Mouse (Mus musculus) liver, embryonic 15.5 days (tissue): Measurements from ENCODE around the gene Tmem184b. TPM values are rescaled to one million over a fixed set of nuclear protein-coding genes. Genes with fewer than 3 reads are reported as not detected.

Experiments
- ATAC-seq: fragments of 200-750 bp; cut with Nextera tagmentation; 2 replicates; pipeline ENCODE4 v1.8.0; 2017; ENCODE audit warnings: moderate number of reproducible peaks, mild to moderate bottlenecking, moderate library complexity; ENCODE audit not compliant: insufficient read depth
- H3K27ac ChIP-seq: fragments of 300-500 bp; sonication (generic); replicated peaks from 2 replicates; pipeline ENCODE4 v1.5.1; 2015; ENCODE audit warnings: mild to moderate bottlenecking, inconsistent platforms
- H3K27me3 ChIP-seq: fragments of 300-500 bp; sonication (generic); 2 replicates; pipeline ENCODE4 v1.6.1; 2015; ENCODE audit warnings: mild to moderate bottlenecking, inconsistent platforms
- H3K36me3 ChIP-seq: fragments of 300-500 bp; sonication (generic); replicated peaks from 2 replicates; pipeline ENCODE4 v1.6.1; 2015; ENCODE audit warnings: moderate library complexity, mild to moderate bottlenecking, inconsistent platforms
- H3K4me1 ChIP-seq: fragments of 300-500 bp; sonication (generic); replicated peaks from 2 replicates; pipeline ENCODE4 v1.6.1; 2015; ENCODE audit warnings: inconsistent platforms
- H3K4me2 ChIP-seq: fragments of 300-500 bp; sonication (generic); 2 replicates; pipeline ENCODE4 v1.6.1; 2015; ENCODE audit warnings: moderate library complexity, mild to moderate bottlenecking, inconsistent platforms
- H3K4me3 ChIP-seq: fragments of 300-500 bp; sonication (generic); replicated peaks from 2 replicates; pipeline ENCODE4 v1.5.1; 2015; ENCODE audit warnings: mild to moderate bottlenecking, inconsistent platforms
- H3K9ac ChIP-seq: fragments of 300-500 bp; sonication (generic); 2 replicates; pipeline ENCODE4 v1.6.1; 2015; ENCODE audit warnings: moderate library complexity, mild to moderate bottlenecking, inconsistent platforms
- H3K9me3 ChIP-seq: fragments of 300-500 bp; sonication (generic); replicated peaks from 2 replicates; pipeline ENCODE4 v1.6.1; 2016; ENCODE audit warnings: inconsistent platforms
- WGBS: fragments of 180-500 bp; shearing (Covaris S2); methylation state at CpG from one replicate; pipeline ENCODE4 v1.1.7; 2015; ENCODE audit warnings: mixed read lengths; ENCODE audit not compliant: insufficient replicate concordance; 5-methylcytosine and 5-hydroxymethylcytosine counted together
- polyA plus RNA-seq: library from polyadenylated mRNA; unstranded; fragments of >200 nt; fragmentation: Nextera tagmentation; extraction: Ambion mirVana; gene quantifications from 2 replicates; pipeline ENCODE4 v1.2.1, GENCODE M21; 2015

The Tmem184b gene
- polyA plus RNA-seq = 11.6 and 11.7 TPM in 2 replicates

DNA sequence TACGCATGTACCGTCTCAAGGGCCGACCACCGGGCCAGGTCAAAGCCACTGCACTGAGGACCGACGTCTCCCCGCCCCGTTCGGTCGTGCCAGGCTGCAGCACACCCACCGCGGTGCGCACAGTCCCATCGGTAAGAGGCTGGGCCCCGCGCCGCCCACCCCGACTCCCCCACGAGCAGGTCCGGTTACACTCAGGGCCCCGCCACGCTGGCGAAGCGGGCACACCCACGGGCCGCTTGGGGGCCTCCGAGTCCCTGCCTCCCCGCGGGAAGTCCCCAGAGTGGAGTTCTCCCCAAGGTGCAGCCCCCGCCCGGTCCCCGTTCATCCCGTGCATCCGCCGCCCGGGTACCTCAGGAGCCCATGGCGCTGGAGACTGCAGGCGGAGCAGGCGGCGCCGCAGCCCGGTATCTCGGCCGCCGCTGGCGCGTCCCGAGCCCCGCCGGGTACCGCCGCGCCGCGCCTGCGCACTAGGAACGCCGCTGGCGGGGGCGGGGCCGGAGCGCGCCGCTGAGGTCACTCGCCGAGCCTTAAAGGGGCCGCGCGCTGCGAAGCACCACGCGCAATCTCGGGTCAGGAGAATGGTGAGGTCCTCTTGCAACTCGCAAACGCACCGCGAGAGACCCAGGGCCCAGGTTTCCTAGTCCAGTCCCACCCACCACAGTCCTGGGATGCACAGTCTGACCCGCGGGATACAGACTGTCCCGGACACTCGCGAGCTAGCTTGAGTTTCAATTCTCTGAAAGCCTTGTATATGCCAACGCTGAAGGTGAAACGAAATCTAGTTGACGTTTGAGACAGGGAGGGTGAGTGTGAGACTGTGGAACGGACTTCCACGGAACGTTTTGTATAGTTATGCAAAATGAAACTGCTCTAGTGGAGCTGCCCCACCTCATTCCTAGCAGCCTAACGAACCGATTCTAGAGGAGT is at the start of gene Tmem184b:
Gene Tmem184b (minus strand): TSS at position 734 of the 927 bp plus-strand sequence.
- peak within 1 kb of the TSS; percentile 97 for H3K4me2 ChIP-seq
- peak within 1 kb of the TSS; percentile 66 for H3K9ac ChIP-seq
- H3K4me3 ChIP-seq = peak within 1 kb of the TSS; percentile 75
- peaks cover 33% of the 10 kb centered on the region for H3K4me1 ChIP-seq
- 0 out of 2 replicates have a peak within 1 kb of the TSS, but pooled peaks have one; percentile 24 for H3K27ac ChIP-seq
- under 1% methylated on average over 90 of the region's 90 CpGs for WGBS
- H3K27me3 ChIP-seq = peaks cover 8% of the 10 kb centered on the region
- ATAC-seq = peak; percentile 85
- no peaks in the 10 kb centered on the region for H3K9me3 ChIP-seq
- no peaks in the 10 kb centered on the region for H3K36me3 ChIP-seq

- Histone ChIP-seq H3K4me3 (no peak overlapping the region), H3K4me1 (no peaks in the 10 kb centered on the region), H3K36me3 (no peaks in the 10 kb centered on the region), H3K9me3 (no peaks in the 10 kb centered on the region), H3K4me2 (no peak overlapping the region), H3K27me3 (peaks cover 5% of the 10 kb centered on the region; the same call in 1 of the 2 replicates), H3K27ac (no peak overlapping the region), H3K9ac (no peak overlapping the region)
- no peak for ATAC-seq
- 80% methylated on average over 3 of the region's 3 CpGs for WGBS
These were observed 44.7 kb upstream of the Tmem184b start for GRCm38 (mm10) chr15:79448041-79448440.

DNA sequence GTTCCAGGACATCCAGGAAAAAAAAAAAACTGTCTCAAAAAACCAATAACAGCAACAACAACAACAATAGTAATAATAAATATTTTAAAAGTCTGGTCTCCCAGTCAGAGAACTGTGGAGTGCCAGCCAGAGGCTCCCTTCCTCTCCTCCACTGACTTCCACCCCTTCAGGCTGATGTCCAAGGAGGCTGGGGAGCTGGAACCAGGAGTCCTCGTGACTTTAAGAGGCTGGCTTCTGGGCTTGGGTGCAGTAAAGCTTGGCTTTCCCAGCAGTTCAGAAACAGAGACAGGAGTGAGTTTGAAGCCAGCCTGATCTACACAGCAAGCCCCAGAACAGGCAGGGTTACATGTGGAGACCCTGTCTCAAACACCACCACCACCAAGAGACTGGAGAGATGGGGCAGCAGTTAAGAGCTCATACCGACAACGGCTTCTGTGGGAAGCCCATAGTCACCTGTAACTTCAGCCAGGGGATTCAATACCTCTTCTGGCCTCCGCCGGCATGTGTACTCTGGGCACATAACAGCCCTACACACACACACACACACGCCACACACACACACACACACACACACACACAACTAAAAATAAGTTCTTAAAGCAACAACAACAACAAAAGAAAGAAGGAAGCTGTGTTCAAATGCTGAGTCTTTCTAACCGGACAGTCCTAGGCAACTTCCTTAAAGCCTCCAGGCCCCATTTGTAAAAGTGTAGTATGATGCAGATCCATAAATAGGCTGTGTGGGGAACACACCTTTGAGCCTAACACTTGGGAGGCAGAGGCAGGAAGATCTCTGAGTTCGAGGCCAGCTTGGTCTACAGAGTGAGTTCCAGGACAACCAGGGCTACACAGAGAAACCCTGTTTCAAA is 42.7 kb upstream of the Tmem184b start:
- no peak overlapping the region for H3K27ac ChIP-seq
- peaks cover 6% of the 10 kb centered on the region for H3K4me1 ChIP-seq
- H3K4me3 ChIP-seq = no peak overlapping the region
- no peak overlapping the region for H3K9ac ChIP-seq
- H3K9me3 ChIP-seq = no peaks in the 10 kb centered on the region
- no peaks in the 10 kb centered on the region for H3K36me3 ChIP-seq
- WGBS = 48% methylated on average over 8 of the region's 8 CpGs
- H3K4me2 ChIP-seq = no peak overlapping the region
- H3K27me3 ChIP-seq = peaks cover 26% of the 10 kb centered on the region
- ATAC-seq = no peak

GRCm38 (mm10) chr15:79443856-79444410 is 40.6 kb upstream of the Tmem184b start:
- Histone ChIP-seq H3K27ac (no peak overlapping the region), H3K4me1 (peaks cover 18% of the 10 kb centered on the region), H3K9ac (no peak overlapping the region), H3K4me3 (no peak overlapping the region), H3K9me3 (no peaks in the 10 kb centered on the region), H3K36me3 (no peaks in the 10 kb centered on the region), H3K27me3 (peaks cover 34% of the 10 kb centered on the region), H3K4me2 (no peak overlapping the region)
- WGBS = 59% methylated on average over 7 of the region's 7 CpGs
- no peak for ATAC-seq

GRCm38 (mm10) chr15:79442961-79443518 is 39.7 kb upstream of the Tmem184b start:
- Histone ChIP-seq H3K4me2 (no peak overlapping the region), H3K27me3 (peaks cover 34% of the 10 kb centered on the region), H3K4me1 (peaks cover 18% of the 10 kb centered on the region), H3K4me3 (no peak overlapping the region), H3K9ac (no peak overlapping the region), H3K27ac (no peak overlapping the region), H3K36me3 (no peaks in the 10 kb centered on the region), H3K9me3 (no peaks in the 10 kb centered on the region)
- ATAC-seq = no peak
- WGBS = 70% methylated on average over 9 of the region's 9 CpGs

DNA sequence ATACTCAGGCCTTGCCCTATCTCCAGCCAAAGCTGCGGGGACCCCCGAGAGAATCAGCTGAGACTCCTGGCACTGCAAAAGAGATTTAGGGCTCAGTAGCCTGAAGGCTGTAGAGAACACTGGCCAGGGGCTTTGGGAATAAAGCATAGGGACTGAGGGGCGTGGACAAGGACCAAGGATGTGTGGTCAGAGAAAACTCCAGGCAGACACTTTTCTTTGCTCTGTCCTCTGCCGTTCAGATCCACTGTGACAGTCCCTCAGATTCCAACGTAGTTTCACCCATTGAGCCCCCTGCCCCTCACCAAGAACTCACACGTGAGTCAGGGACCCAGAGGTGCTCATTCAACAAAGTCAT is 38.9 kb upstream of the Tmem184b start:
- peaks cover 20% of the 10 kb centered on the region for H3K4me1 ChIP-seq
- no peak for ATAC-seq
- H3K9me3 ChIP-seq = no peaks in the 10 kb centered on the region
- H3K27me3 ChIP-seq = peaks cover 34% of the 10 kb centered on the region
- H3K27ac ChIP-seq = no peak overlapping the region
- peak overlapping the region; percentile 58 for H3K9ac ChIP-seq
- H3K36me3 ChIP-seq = no peaks in the 10 kb centered on the region
- peak overlapping the region; percentile 82 for H3K4me2 ChIP-seq
- H3K4me3 ChIP-seq = peak overlapping the region; percentile 66
- WGBS = 15% methylated on average over 6 of the region's 6 CpGs

- no peaks in the 10 kb centered on the region for H3K36me3 ChIP-seq
- WGBS = under 1% methylated on average over 105 of the region's 107 CpGs
- H3K9ac ChIP-seq = peak overlapping the region; percentile 58
- peak overlapping the region; percentile 82 for H3K4me2 ChIP-seq
- H3K9me3 ChIP-seq = no peaks in the 10 kb centered on the region
- ATAC-seq = peak; percentile 53
- peaks cover 34% of the 10 kb centered on the region for H3K27me3 ChIP-seq
- peak overlapping the region; percentile 64 for H3K27ac ChIP-seq
- H3K4me3 ChIP-seq = peak overlapping the region; percentile 66
- peaks cover 27% of the 10 kb centered on the region for H3K4me1 ChIP-seq
These were observed 38.2 kb upstream of the Tmem184b start for GRCm38 (mm10) chr15:79441331-79442256.

DNA sequence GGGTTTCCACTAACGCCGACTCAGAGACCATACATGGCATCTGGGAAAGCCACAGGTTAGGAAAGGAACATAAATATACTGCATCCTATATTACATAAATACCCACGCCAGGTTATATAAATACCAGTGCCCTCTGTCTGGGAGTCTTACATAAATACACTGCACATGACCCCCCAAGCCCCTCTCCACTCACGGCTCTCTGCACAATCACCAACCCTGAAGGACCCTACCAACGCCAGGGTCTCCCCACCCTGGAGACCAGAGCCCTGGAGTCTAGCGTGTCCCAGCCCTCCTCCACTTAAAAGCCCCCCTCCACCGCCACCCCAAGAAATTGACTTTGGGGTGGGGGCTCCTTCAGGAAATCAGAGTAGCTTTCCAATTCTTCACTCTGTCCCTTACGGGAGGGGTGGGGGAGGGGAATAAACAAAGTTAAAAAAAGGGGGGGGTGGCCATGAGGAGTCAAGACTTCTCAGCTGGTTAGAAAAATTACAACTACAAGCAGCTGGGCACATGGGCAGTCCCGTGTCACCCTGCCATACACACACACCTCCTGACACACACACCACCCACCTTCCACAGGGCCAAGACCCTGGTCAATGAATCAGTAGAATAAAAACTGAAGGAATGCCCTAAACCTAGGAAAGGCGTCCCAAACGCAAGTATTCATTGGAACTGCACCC is 37.4 kb upstream of the Tmem184b start:
- Histone ChIP-seq H3K27ac (no peak overlapping the region), H3K27me3 (peaks cover 34% of the 10 kb centered on the region), H3K9me3 (no peaks in the 10 kb centered on the region), H3K4me3 (peak overlapping the region; percentile 66), H3K4me2 (peak overlapping the region; percentile 82), H3K4me1 (peaks cover 35% of the 10 kb centered on the region), H3K9ac (peak overlapping the region; percentile 58), H3K36me3 (no peaks in the 10 kb centered on the region)
- ATAC-seq = no peak
- WGBS = 27% methylated on average over 11 of the region's 11 CpGs

- H3K36me3 ChIP-seq = no peaks in the 10 kb centered on the region
- peaks cover 34% of the 10 kb centered on the region for H3K27me3 ChIP-seq
- WGBS = 60% methylated on average over 4 of the region's 4 CpGs
- H3K27ac ChIP-seq = no peak overlapping the region
- no peaks in the 10 kb centered on the region for H3K9me3 ChIP-seq
- no peak overlapping the region for H3K4me3 ChIP-seq
- peak overlapping the region; percentile 82; the same call in 1 of the 2 replicates for H3K4me2 ChIP-seq
- peaks cover 41% of the 10 kb centered on the region for H3K4me1 ChIP-seq
- no peak overlapping the region for H3K9ac ChIP-seq
- no peak for ATAC-seq
These were observed 36.9 kb upstream of the Tmem184b start for GRCm38 (mm10) chr15:79440223-79440622.
